Mouse (Mus musculus) heart, embryonic 14.5 days (tissue): ENCODE data around the gene Gm36176. TPM values are rescaled to one million over a fixed set of nuclear protein-coding genes. Genes with fewer than 3 reads are reported as not detected.
"Not testable (repeated sequence)": the region's sequence is repeated elsewhere in the genome, so short reads cannot be mapped to it uniquely, and the experiment has no call there.

Source experiments
- ATAC-seq: fragments of 200-750 bp; cut with Nextera tagmentation; 2 replicates; pipeline ENCODE4 v1.8.0; 2017; ENCODE audit warnings: low read depth, moderate TSS enrichment; ENCODE audit not compliant: insufficient number of reproducible peaks, insufficient read depth, low FRiP score
- H3K27ac ChIP-seq, 2 experiments: fragments of 200-500 bp in 1 of 2; fragments of 300-500 bp in 1 of 2; sonication (generic) in 1 of 2; replicated peaks in 1 of 2; 2 replicates each; pipeline ENCODE4 v1.5.1; 2012 to 2014; ENCODE audit warnings: low read depth in 2 of 2, low read length in 2 of 2, control low read depth in 1 of 2, mild to moderate bottlenecking in 1 of 2, mixed read lengths in 1 of 2; ENCODE audit not compliant: control insufficient read depth in 1 of 2, insufficient read depth in 1 of 2
- H3K27me3 ChIP-seq: fragments of 300-500 bp; sonication (generic); 2 replicates; pipeline ENCODE4 v1.6.1; 2014; ENCODE audit warnings: mild to moderate bottlenecking, low read length, control low read depth; ENCODE audit not compliant: control insufficient read depth, insufficient read depth
- H3K36me3 ChIP-seq: fragments of 300-500 bp; sonication (generic); 2 replicates; pipeline ENCODE4 v1.6.1; 2014; ENCODE audit warnings: mild to moderate bottlenecking, control low read depth, low read length, mixed read lengths; ENCODE audit not compliant: control insufficient read depth, insufficient read depth
- H3K4me1 ChIP-seq, 2 experiments: fragments of 200-500 bp in 1 of 2; fragments of 300-500 bp in 1 of 2; sonication (generic) in 1 of 2; 2 replicates each; pipeline ENCODE4 v1.6.1; 2012 to 2014; ENCODE audit warnings: low read length in 2 of 2, control low read depth in 1 of 2, mixed read lengths in 1 of 2; ENCODE audit not compliant: control insufficient read depth in 2 of 2, insufficient read depth in 2 of 2
- H3K4me2 ChIP-seq: fragments of 300-500 bp; sonication (generic); 2 replicates; pipeline ENCODE4 v1.6.1; 2014; ENCODE audit warnings: mild to moderate bottlenecking, low read length
- H3K4me3 ChIP-seq, 2 experiments: fragments of 200-500 bp in 1 of 2; fragments of 300-500 bp in 1 of 2; sonication (generic) in 1 of 2; 2 replicates each; pipeline ENCODE4 v1.5.1; 2012 to 2014; ENCODE audit warnings: low read length in 2 of 2, mild to moderate bottlenecking in 2 of 2, control low read depth in 1 of 2, low read depth in 1 of 2, moderate library complexity in 1 of 2; ENCODE audit not compliant: control insufficient read depth in 1 of 2, insufficient read depth in 1 of 2
- H3K9ac ChIP-seq: fragments of 300-500 bp; sonication (generic); 2 replicates; pipeline ENCODE4 v1.6.1; 2014; ENCODE audit warnings: mild to moderate bottlenecking, low read length
- H3K9me3 ChIP-seq: fragments of 300-500 bp; sonication (generic); 2 replicates; pipeline ENCODE4 v1.6.1; 2016; ENCODE audit warnings: low read length, control low read depth; ENCODE audit not compliant: control insufficient read depth
- WGBS: fragments of 180-500 bp; shearing (Covaris S2); extraction: QIAGEN DNeasy Blood & Tissue Kit; methylation state at CpG from one replicate; pipeline ENCODE4 v1.1.7; 2014; 5-methylcytosine and 5-hydroxymethylcytosine counted together
- polyA plus RNA-seq: library from polyadenylated mRNA; unstranded; fragments of >200 nt; fragmentation: Nextera tagmentation; extraction: Ambion mirVana; gene quantifications from 2 replicates; pipeline ENCODE4 v1.2.1, GENCODE M21; 2014

The Gm36176 gene
- not detected in 2 replicates for polyA plus RNA-seq

DNA sequence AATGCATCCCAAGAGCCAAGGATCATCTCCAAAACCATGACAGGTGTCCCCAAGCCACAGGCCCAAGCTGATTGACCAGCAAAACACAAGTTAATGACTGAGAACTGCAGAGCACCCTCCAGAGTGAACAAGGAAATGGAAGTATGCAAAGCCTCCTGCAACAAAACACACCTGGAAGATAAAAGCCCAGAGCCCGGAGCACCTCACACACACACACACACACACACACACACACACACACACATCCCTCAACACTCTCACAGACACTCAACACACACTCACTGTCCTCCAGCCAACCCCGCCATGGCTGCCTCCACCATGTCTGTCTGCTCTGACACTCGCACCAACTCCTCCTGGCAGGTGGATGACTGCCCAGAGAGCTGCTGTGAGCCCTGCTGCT is at the start of gene Gm36176:
TSS of gene Gm36176 (plus strand) at position 301 of the 400 bp plus-strand sequence.
- no peaks in the 10 kb centered on the region for H3K4me1 ChIP-seq
- H3K36me3 ChIP-seq = no peaks in the 10 kb centered on the region
- H3K27me3 ChIP-seq = no peaks in the 10 kb centered on the region
- 64% methylated on average over 3 of the region's 3 CpGs for WGBS
- H3K9ac ChIP-seq = no peak within 1 kb of the TSS
- H3K9me3 ChIP-seq = peaks cover 25% of the 10 kb centered on the region
- no peak for ATAC-seq
- H3K27ac ChIP-seq = no peak within 1 kb of the TSS
- H3K4me3 ChIP-seq = no peak within 1 kb of the TSS
- H3K4me2 ChIP-seq = no peak within 1 kb of the TSS

DNA sequence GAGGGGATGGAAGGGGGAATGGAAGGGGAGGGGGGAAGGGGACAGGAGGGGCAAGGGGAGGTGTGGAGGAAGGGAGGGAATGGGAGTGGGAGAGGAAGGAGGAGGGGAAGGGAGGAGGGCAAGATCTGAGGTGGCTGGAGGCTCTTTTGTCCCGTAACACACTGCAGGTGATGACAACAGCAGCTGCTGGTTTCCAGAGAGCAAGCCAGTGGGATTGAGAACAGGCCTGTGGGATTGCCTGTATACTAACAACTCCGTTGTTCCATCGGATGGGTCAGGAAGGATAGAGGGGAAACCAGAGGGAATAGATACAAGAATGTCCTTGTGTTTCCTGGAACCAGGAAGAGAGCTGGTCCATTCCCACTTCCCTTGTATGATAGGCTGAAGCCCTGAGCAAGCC is 48.9 kb upstream of the Gm36176 start:
- no peak overlapping the region for H3K4me2 ChIP-seq
- H3K9ac ChIP-seq = no peak overlapping the region
- no peaks in the 10 kb centered on the region for H3K27me3 ChIP-seq
- peak overlapping the region in 1 of 2 experiments; percentile 28; a peak in 1 of 4 replicates for H3K27ac ChIP-seq
- H3K4me3 ChIP-seq = no peak overlapping the region
- whole genome bisulfite sequencing = 5% methylated on average over 3 of the region's 3 CpGs
- no peaks in the 10 kb centered on the region for H3K36me3 ChIP-seq
- ATAC-seq = no peak; the same call in 1 of the 2 replicates
- H3K4me1 ChIP-seq = peaks cover 7 to 13% of the 10 kb centered on the region in 2 experiments; a peak in 2 of 4 replicates
- no peaks in the 10 kb centered on the region for H3K9me3 ChIP-seq

DNA sequence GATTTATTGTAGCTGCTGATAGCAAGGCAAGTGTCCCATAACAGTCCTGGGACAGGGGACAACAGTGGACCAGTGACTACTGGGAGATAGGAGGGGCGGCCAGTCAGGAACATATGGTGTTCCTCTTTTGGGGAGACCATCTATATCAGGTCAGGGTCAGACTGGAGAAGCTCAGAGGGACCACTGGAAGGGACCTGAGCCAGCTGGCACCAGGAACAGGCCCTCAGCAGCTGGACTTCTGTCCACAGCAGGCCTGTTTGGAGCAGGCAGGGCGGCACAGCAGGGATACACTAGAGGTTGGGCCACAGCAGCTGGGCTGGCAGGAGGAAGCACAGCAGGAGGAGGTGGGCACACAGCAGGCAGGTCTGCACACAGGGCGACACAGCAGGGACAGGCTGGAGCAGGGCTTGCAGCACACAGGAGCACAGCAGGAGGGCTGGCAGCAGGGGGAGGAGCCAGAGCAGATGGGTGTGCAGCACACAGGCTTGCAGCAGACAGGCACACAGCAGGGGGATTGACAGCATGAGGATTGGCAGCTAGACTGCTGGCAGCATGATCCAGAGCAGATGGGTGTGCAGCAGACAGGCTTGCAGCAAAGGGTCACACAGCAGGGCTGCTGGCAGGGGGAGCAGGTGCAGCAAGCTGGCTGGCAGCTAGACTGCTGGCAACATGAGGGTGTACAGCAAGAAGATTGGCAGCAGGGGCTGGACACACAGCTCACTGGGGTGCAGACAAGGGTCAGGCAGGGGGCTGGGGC is 48.3 kb upstream of the Gm36176 start:
- H3K4me2 ChIP-seq, H3K4me3 ChIP-seq, H3K9me3 ChIP-seq, H3K36me3 ChIP-seq, ATAC-seq, H3K9ac ChIP-seq, H3K27me3 ChIP-seq: not testable (repeated sequence)
- peak overlapping the region in 1 of 2 experiments; percentile 28; a peak in 1 of 4 replicates for H3K27ac ChIP-seq
- 34% methylated on average over 3 of the region's 3 CpGs for WGBS
- H3K4me1 ChIP-seq = peaks cover 7 to 13% of the 10 kb centered on the region in 2 experiments; a peak in 2 of 4 replicates

DNA sequence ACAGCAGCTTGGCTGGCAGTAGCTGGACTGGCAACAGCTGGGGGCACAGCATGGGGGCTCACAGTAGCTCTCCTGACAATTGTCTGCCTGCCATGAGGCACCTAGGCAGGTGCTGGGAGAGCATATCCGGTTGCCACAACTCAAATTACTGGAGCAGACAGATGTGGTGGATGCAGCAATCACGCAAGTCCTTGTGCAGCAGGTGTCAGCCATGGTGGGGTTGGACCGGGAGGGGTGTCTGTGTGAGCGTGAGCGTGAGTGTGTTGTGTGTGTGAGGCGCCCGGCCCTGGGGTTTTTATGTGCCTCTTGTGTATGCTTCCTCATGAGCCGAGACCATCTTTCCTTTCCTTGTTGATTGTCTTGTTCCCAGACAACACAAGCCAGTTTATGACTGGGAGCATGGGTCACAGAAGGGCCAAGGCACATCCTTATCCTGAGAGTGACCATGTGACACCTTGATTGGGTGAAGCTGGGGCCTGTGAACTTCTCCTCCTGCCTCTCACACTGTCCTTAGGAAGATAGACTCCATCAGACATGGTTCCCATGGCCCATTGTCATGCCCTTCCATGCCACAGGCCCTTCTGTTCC is 47.6 kb upstream of the Gm36176 start, which contains the start of gene Gm19668:
TSS of gene Gm19668 (minus strand) at position 213 of the 588 bp plus-strand sequence.
- no peaks in the 10 kb centered on the region for H3K36me3 ChIP-seq
- no peaks in the 10 kb centered on the region for H3K9me3 ChIP-seq
- WGBS = 49% methylated on average over 8 of the region's 8 CpGs
- H3K4me2 ChIP-seq = no peak within 1 kb of the TSS
- H3K4me3 ChIP-seq = no peak within 1 kb of the TSS
- ATAC-seq = no peak
- H3K9ac ChIP-seq = no peak within 1 kb of the TSS
- no peaks in the 10 kb centered on the region for H3K27me3 ChIP-seq
- H3K4me1 ChIP-seq = peaks cover 7 to 13% of the 10 kb centered on the region in 2 experiments; a peak in 2 of 4 replicates
- H3K27ac ChIP-seq = peak within 1 kb of the TSS in 1 of 2 experiments; percentile 28; a peak in 1 of 4 replicates

DNA sequence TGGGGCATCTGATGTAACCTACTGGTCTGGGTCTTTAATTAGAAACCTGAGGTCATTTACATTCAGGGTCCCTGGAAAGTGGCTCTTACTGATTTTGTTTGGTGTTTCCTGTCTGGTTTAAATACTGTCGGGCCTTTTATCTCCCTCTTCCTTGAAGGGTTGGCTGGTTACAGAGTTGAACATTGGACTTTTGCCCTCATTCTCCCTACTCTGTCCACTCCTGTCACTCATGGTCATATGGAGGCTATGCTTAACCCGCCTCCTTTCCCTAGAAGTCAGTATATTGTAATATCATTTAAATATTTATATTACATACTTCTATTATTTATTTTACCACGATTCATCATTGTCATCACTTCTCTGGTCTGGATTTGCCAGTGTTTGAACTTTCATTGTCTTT is 42.5 kb upstream of the Gm36176 start:
- 60% methylated on average over 3 of the region's 3 CpGs for WGBS

DNA sequence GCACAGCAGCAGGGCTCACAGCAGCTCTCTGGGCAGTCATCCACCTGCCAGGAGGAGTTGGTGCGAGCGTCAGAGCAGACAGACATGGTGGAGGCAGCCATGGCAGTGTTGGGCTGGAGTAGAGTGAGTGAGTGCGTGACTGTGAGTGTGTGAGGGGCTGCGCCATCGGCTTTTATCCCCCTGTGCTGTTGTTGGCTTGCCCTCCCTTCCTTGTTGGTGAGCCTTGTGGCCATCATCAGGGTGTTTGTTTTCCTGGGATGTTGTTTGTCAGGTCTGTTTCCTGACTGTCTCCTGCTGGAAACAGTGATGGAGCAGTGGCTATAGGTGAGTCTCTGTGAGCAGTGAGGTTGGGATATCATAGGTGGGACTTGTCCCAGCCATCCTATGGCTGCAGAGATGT is 34.9 kb upstream of the Gm36176 start, which contains the start of gene Gm9507:
TSS of gene Gm9507 (minus strand) at position 101 of the 400 bp plus-strand sequence.
- Histone ChIP-seq H3K4me3 (no peak within 1 kb of the TSS), H3K9ac (no peak within 1 kb of the TSS), H3K27me3 (no peaks in the 10 kb centered on the region), H3K4me1 (no peaks in the 10 kb centered on the region), H3K9me3 (0 out of 2 replicates have a peak, but pooled peaks cover 3% of the 10 kb centered on the region), H3K27ac (no peak within 1 kb of the TSS), H3K36me3 (no peaks in the 10 kb centered on the region), H3K4me2 (no peak within 1 kb of the TSS)
- 66% methylated on average over 5 of the region's 5 CpGs for WGBS
- no peak for ATAC-seq

More for the DNA sequence above, 42.5 kb upstream of the Gm36176 start:
- Histone ChIP-seq H3K4me3 (no peak overlapping the region), H3K36me3 (no peaks in the 10 kb centered on the region), H3K9me3 (no peaks in the 10 kb centered on the region), H3K4me1 (peaks cover 0 to 3% of the 10 kb centered on the region in 2 experiments; a peak in 1 of 4 replicates), H3K27me3 (no peaks in the 10 kb centered on the region), H3K9ac (no peak overlapping the region), H3K27ac (no peak overlapping the region), H3K4me2 (no peak overlapping the region)
- ATAC-seq = no peak

DNA sequence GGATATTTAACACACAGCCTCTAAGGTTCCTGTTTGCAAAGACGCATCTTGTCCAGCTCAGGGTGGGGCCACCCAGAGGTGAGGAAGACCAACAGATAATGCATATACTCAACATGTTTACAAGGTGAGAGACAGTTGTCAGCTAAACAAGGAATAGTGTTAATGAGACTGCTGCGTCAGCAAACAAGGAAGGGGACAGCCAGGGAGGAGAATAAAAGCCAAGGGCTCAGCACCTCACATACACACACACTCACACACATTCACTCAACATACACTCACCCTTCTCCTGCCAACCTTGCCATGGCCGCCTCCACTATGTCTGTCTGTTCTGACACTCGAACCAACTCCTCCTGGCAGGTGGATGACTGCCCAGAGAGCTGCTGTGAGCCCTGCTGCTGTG is 32.2 kb upstream of the Gm36176 start, which contains the start of gene Gm2696:
TSS of gene Gm2696 (plus strand) at position 301 of the 400 bp plus-strand sequence.
- WGBS = 35% methylated on average over 4 of the region's 4 CpGs

More for the DNA sequence above, 32.2 kb upstream of the Gm36176 start, which contains the start of gene Gm2696:
- no peaks in the 10 kb centered on the region for H3K4me1 ChIP-seq
- H3K9ac ChIP-seq = no peak within 1 kb of the TSS
- no peak within 1 kb of the TSS for H3K4me2 ChIP-seq
- H3K36me3 ChIP-seq = no peaks in the 10 kb centered on the region
- H3K27me3 ChIP-seq = no peaks in the 10 kb centered on the region
- no peak within 1 kb of the TSS for H3K4me3 ChIP-seq
- H3K27ac ChIP-seq = no peak within 1 kb of the TSS
- H3K9me3 ChIP-seq = 0 out of 2 replicates have a peak, but pooled peaks cover 3% of the 10 kb centered on the region
- ATAC-seq = no peak
